Comparison of ENCODE assay signal across 28 mouse cellular contexts in the genomic region with DNA sequence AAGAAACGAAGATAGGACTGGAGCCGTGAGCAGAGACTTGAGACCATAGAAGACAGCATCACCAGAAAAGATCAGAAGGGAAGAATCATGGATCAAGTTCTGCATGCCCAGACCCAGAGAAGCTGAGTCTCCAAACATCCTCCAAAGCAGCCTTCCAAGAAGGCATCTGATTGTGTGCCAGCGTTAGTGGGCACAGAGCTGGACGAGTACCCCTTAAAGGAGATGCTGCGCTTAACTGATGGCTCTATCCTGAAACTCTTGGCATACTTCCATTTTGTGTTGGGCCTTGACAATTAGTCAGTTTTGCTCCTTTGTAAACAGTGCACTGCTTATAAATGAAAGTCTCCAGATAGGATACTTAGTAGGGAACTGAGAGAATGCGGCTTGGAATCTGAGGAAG.
DNase-seq lines count a peak whose midpoint lies in the region; ATAC-seq and TF ChIP-seq lines count a peak whose summit lies in the region.
"Had no signal": no experiment of that assay in that cellular context is flagged by ENCODE, and none has a peak within 500 bp of the region (broad histone marks: within the 10 kb centered on the region; RNA-seq: fewer than 3 reads in every experiment).

No protein-coding gene starts in this region.

- no peak overlapping the region for H3K4me3 ChIP-seq in cerebellum, adult 2 months (replicated peaks; ENCODE audit: insufficient read depth, low read depth, low read length)
- no peak overlapping the region for H3K4me3 ChIP-seq in midbrain, postnatal 0 days (ENCODE audit: low read depth, low read length)
- H3K4me3 ChIP-seq in midbrain, embryonic 11.5 days (ENCODE audit: low read depth, low read length): no peak overlapping the region
- no peak overlapping the region for H3K4me3 ChIP-seq in kidney, embryonic 14.5 days (ENCODE audit: low read length)
- H3K4me3 ChIP-seq: embryonic facial prominence, embryonic 10.5 days; embryonic facial prominence, embryonic 13.5 days; erythroblast, embryonic 14.5 days; forebrain, embryonic 12.5 days; gastrocnemius, adult 2 months; hindbrain, embryonic 12.5 days; hindbrain, embryonic 15.5 days had no signal

- no peak overlapping the region for H3K9ac ChIP-seq in midbrain, postnatal 0 days (replicated peaks; ENCODE audit: low read length, poor library complexity, severe bottlenecking)
- no peak overlapping the region for H3K9ac ChIP-seq in midbrain, embryonic 11.5 days (ENCODE audit: low read length)
- H3K9ac ChIP-seq in kidney, embryonic 14.5 days (ENCODE audit: low read depth, low read length): no peak overlapping the region
- H3K9ac ChIP-seq: embryonic facial prominence, embryonic 13.5 days; forebrain, embryonic 12.5 days; forebrain, postnatal 0 days; hindbrain, embryonic 12.5 days; hindbrain, embryonic 15.5 days had no signal

- H3K27me3 ChIP-seq in cerebellum, adult 2 months (ENCODE audit: control insufficient read depth, insufficient read depth, low read length): no peaks in the 10 kb centered on the region
- no peaks in the 10 kb centered on the region for H3K27me3 ChIP-seq in midbrain, postnatal 0 days (ENCODE audit: insufficient read depth, low read length)
- no peaks in the 10 kb centered on the region for H3K27me3 ChIP-seq in midbrain, embryonic 11.5 days (ENCODE audit: control insufficient read depth, insufficient read depth, low read length)
- no peaks in the 10 kb centered on the region for H3K27me3 ChIP-seq in kidney, embryonic 14.5 days (ENCODE audit: control insufficient read depth, insufficient read depth, low read length)
- H3K27me3 ChIP-seq: embryonic facial prominence, embryonic 13.5 days; forebrain, embryonic 12.5 days; hindbrain, embryonic 12.5 days; hindbrain, embryonic 15.5 days; Patski had no signal

- intact Hi-C loops in left cerebral cortex, postnatal 4 days (cut with DNase I): no loop called here

- H3K4me1 ChIP-seq in cerebellum, adult 2 months (ENCODE audit: control insufficient read depth, insufficient read depth, low read length): no peaks in the 10 kb centered on the region
- no peaks in the 10 kb centered on the region for H3K4me1 ChIP-seq in midbrain, postnatal 0 days (ENCODE audit: insufficient read depth, low read length)
- H3K4me1 ChIP-seq in midbrain, embryonic 11.5 days (ENCODE audit: control insufficient read depth, insufficient read depth, low read length): no peaks in the 10 kb centered on the region
- no peaks in the 10 kb centered on the region for H3K4me1 ChIP-seq in kidney, embryonic 14.5 days (ENCODE audit: control insufficient read depth, insufficient read depth, low read length)
- H3K4me1 ChIP-seq: embryonic facial prominence, embryonic 10.5 days; embryonic facial prominence, embryonic 13.5 days; forebrain, embryonic 12.5 days; hindbrain, embryonic 12.5 days; hindbrain, embryonic 15.5 days had no signal

- DNase-seq in cerebellum, postnatal 14 days: peak; percentile 26 to 36
- no peak for DNase-seq in cerebellum, adult 2 months
- peak; percentile 29 for DNase-seq in left cerebral cortex, postnatal 4 days
- DNase-seq in left cerebral cortex, adult 18-20 months (ENCODE audit: low spot score in 2 of 2): no peak
- DNase-seq in midbrain, postnatal 0 days (ENCODE audit: low spot score): peak; percentile 13
- no peak for DNase-seq in midbrain, embryonic 11.5 days (ENCODE audit: low spot score, missing footprints)
- DNase-seq: adrenal gland, postnatal 10 days; adrenal gland, postnatal 36 days; B cell, adult 2 months; cerebellum, adult 11 months; cerebellum, adult 8-10 months; cerebellum, postnatal 36 days; embryo, embryonic 11 days; forebrain, postnatal 0 days; gastrocnemius, adult 2 months; gastrocnemius, postnatal 14 days; heart, adult 11 months had no signal

- H3K9me3 ChIP-seq in midbrain, postnatal 0 days (ENCODE audit: low read length): no peaks in the 10 kb centered on the region
- no peaks in the 10 kb centered on the region for H3K9me3 ChIP-seq in midbrain, embryonic 11.5 days (ENCODE audit: control insufficient read depth, low read length)
- H3K9me3 ChIP-seq in kidney, embryonic 14.5 days (ENCODE audit: control insufficient read depth, low read length): no peaks in the 10 kb centered on the region
- H3K9me3 ChIP-seq: embryonic facial prominence, embryonic 10.5 days; embryonic facial prominence, embryonic 13.5 days; forebrain, embryonic 12.5 days; hindbrain, embryonic 12.5 days; hindbrain, embryonic 15.5 days had no signal

- 35% methylated on average over 6 of the region's 6 CpGs for WGBS in cerebellum, adult 2 months
- 72% methylated on average over 6 of the region's 6 CpGs for WGBS in midbrain, postnatal 0 days
- WGBS in midbrain, embryonic 11.5 days: 89% methylated on average over 6 of the region's 6 CpGs
- WGBS in kidney, embryonic 14.5 days: 83% methylated on average over 6 of the region's 6 CpGs

- ATAC-seq in midbrain, postnatal 0 days (ENCODE audit: low FRiP score): no peak
- no peak for ATAC-seq in midbrain, embryonic 11.5 days (ENCODE audit: low FRiP score)
- ATAC-seq in kidney, embryonic 14.5 days (ENCODE audit: low FRiP score, low TSS enrichment): no peak
- ATAC-seq: forebrain, postnatal 0 days; inflammation-experienced regulatory T-cells, adult 6 months; Patski had no signal

- H3K27ac ChIP-seq in cerebellum, adult 2 months (ENCODE audit: insufficient read depth, low read length): no peak overlapping the region
- H3K27ac ChIP-seq in midbrain, postnatal 0 days (ENCODE audit: low read depth, low read length): no peak overlapping the region
- no peak overlapping the region for H3K27ac ChIP-seq in midbrain, embryonic 11.5 days (ENCODE audit: low read depth, low read length)
- H3K27ac ChIP-seq in kidney, embryonic 14.5 days (ENCODE audit: low read depth, low read length): no peak overlapping the region
- H3K27ac ChIP-seq: embryonic facial prominence, embryonic 10.5 days; embryonic facial prominence, embryonic 13.5 days; forebrain, embryonic 12.5 days; gastrocnemius, adult 2 months; hindbrain, embryonic 12.5 days; hindbrain, embryonic 15.5 days had no signal

- TF ChIP-seq POLR2A in cerebellum, adult 2 months (IDR thresholded peaks at IDR 0.05; ENCODE audit: borderline replicate concordance, insufficient read depth, low read length): no peak

- no peak for TF ChIP-seq CTCF in cerebellum, adult 2 months (IDR thresholded peaks at IDR 0.05; ENCODE audit: borderline replicate concordance, insufficient read depth, low read depth, low read length)
- TF ChIP-seq CTCF in midbrain, postnatal 0 days (IDR thresholded peaks at IDR 0.05): no peak

- no peaks in the 10 kb centered on the region for H3K36me3 ChIP-seq in midbrain, postnatal 0 days (ENCODE audit: insufficient read depth, low read length)
- no peaks in the 10 kb centered on the region for H3K36me3 ChIP-seq in midbrain, embryonic 11.5 days (ENCODE audit: control insufficient read depth, insufficient read depth, low read length)
- H3K36me3 ChIP-seq in kidney, embryonic 14.5 days (ENCODE audit: control insufficient read depth, insufficient read depth, low read length): no peaks in the 10 kb centered on the region
- H3K36me3 ChIP-seq: embryonic facial prominence, embryonic 10.5 days; embryonic facial prominence, embryonic 13.5 days; forebrain, embryonic 12.5 days; G1E; hindbrain, embryonic 12.5 days; hindbrain, embryonic 15.5 days had no signal

- no peak overlapping the region for H3K4me2 ChIP-seq in midbrain, postnatal 0 days (ENCODE audit: low read depth, low read length, poor library complexity, severe bottlenecking)
- no peak overlapping the region for H3K4me2 ChIP-seq in midbrain, embryonic 11.5 days
- no peak overlapping the region for H3K4me2 ChIP-seq in kidney, embryonic 14.5 days (replicated peaks; ENCODE audit: low read depth, low read length)
- H3K4me2 ChIP-seq: embryonic facial prominence, embryonic 13.5 days; forebrain, embryonic 12.5 days; heart, embryonic 11.5 days; hindbrain, embryonic 12.5 days; hindbrain, embryonic 15.5 days had no signal

Comparison
In these comparisons a context has a peak if more than half of its experiments do, and no peak if none do; other contexts are left out.
1. DNase-seq: peak in cerebellum, postnatal 14 days (2 of 2), left cerebral cortex, postnatal 4 days (single experiment) and midbrain, postnatal 0 days (single experiment); none in cerebellum, adult 2 months (0 of 2), left cerebral cortex, adult 18-20 months (0 of 2) and midbrain, embryonic 11.5 days (single experiment).